Mouse (Mus musculus) stomach, embryonic 14.5 days (tissue): ENCODE data around the gene Npm3. TPM values are rescaled to one million over a fixed set of nuclear protein-coding genes. Genes with fewer than 3 reads are reported as not detected.
A peak's percentile ranks its signal among the peaks of the same experiment; 100 is the strongest.

Experiments used
- ATAC-seq: fragments of 200-750 bp; cut with Nextera tagmentation; 2 replicates; pipeline ENCODE4 v1.8.0; 2017; ENCODE audit warnings: low read depth, moderate TSS enrichment; ENCODE audit not compliant: insufficient number of reproducible peaks, insufficient read depth, low FRiP score
- H3K27ac ChIP-seq: fragments of 300-500 bp; sonication (generic); 2 replicates; pipeline ENCODE4 v1.5.1; 2014; ENCODE audit warnings: mild to moderate bottlenecking, low read length, moderate library complexity, mixed read lengths
- H3K27me3 ChIP-seq: fragments of 300-500 bp; sonication (generic); 2 replicates; pipeline ENCODE4 v1.6.1; 2014; ENCODE audit warnings: low read length, control low read depth, mixed read lengths; ENCODE audit not compliant: control insufficient read depth, insufficient read depth
- H3K36me3 ChIP-seq: fragments of 300-500 bp; sonication (generic); 2 replicates; pipeline ENCODE4 v1.6.1; 2014; ENCODE audit warnings: mild to moderate bottlenecking, control low read depth, low read length, moderate library complexity, mixed read lengths; ENCODE audit not compliant: control insufficient read depth, insufficient read depth
- H3K4me1 ChIP-seq: fragments of 300-500 bp; sonication (generic); 2 replicates; pipeline ENCODE4 v1.6.1; 2014; ENCODE audit warnings: low read length, control low read depth, mixed read lengths; ENCODE audit not compliant: control insufficient read depth, insufficient read depth
- H3K4me2 ChIP-seq: fragments of 300-500 bp; sonication (generic); replicated peaks from 2 replicates; pipeline ENCODE4 v1.6.1; 2014; ENCODE audit warnings: low read depth, low read length, control low read depth
- H3K4me3 ChIP-seq: fragments of 300-500 bp; sonication (generic); 2 replicates; pipeline ENCODE4 v1.5.1; 2014; ENCODE audit warnings: low read depth, low read length, control low read depth
- H3K9ac ChIP-seq: fragments of 300-500 bp; sonication (generic); replicated peaks from 2 replicates; pipeline ENCODE4 v1.6.1; 2014; ENCODE audit warnings: low read depth, mild to moderate bottlenecking, control low read depth, low read length, moderate library complexity, mixed read lengths
- H3K9me3 ChIP-seq: fragments of 300-500 bp; sonication (generic); 2 replicates; pipeline ENCODE4 v1.6.1; 2016; ENCODE audit warnings: low read depth, low read length, control low read depth; ENCODE audit not compliant: control insufficient read depth
- WGBS: fragments of 180-500 bp; shearing (Covaris S2); extraction: QIAGEN DNeasy Blood & Tissue Kit; methylation state at CpG from one replicate; pipeline ENCODE4 v1.1.7; 2014; 5-methylcytosine and 5-hydroxymethylcytosine counted together
- polyA plus RNA-seq: library from polyadenylated mRNA; unstranded; fragments of >200 nt; fragmentation: Nextera tagmentation; extraction: Ambion mirVana; gene quantifications from 2 replicates; pipeline ENCODE4 v1.2.1, GENCODE M21; 2014

Gene Npm3
- polyA plus RNA-seq, 1 experiment from 2014 or later, result 14.8 TPM

GRCm38 (mm10) chr19:45734191-45734590 is 15.2 kb downstream of the Npm3 start:
- no peak overlapping the region for H3K27ac ChIP-seq
- 73% methylated on average over 5 of the region's 5 CpGs for WGBS

DNA sequence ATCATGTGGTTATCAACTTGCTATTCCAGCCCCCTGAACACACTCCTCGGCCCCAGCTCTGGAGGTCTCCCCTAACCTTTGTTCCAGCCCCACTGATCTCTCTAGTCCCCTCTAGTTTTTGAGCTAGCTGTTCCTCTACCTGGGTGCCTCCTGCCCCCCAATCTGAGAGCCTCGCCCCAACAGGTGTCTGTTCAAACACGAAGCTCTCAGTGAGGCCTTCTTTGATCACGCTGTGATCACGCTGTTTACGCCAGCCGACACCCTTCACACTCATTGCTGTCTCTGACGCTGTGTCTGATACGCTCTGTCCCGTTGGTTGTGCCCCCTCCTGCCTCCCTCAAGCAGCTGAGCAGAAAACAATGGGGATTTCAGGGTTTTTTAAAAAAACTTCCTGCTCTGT is 15.8 kb downstream of the Npm3 start:
- no peak overlapping the region for H3K4me3 ChIP-seq
- WGBS, result 16% methylated on average over 10 of the region's 10 CpGs
- H3K36me3 ChIP-seq, result no peaks in the 10 kb centered on the region
- H3K27me3 ChIP-seq, result peaks cover 30% of the 10 kb centered on the region
- no peaks in the 10 kb centered on the region for H3K9me3 ChIP-seq
- H3K9ac ChIP-seq, result no peak overlapping the region
- no peak overlapping the region for H3K27ac ChIP-seq
- no peak for ATAC-seq
- H3K4me1 ChIP-seq, result peaks cover 9% of the 10 kb centered on the region; the same call in 1 of the 2 replicates
- no peak overlapping the region for H3K4me2 ChIP-seq

More at GRCm38 (mm10) chr19:45734191-45734590, 15.2 kb downstream of the Npm3 start:
- H3K9ac ChIP-seq, result no peak overlapping the region
- peaks cover 37% of the 10 kb centered on the region for H3K27me3 ChIP-seq
- no peak overlapping the region for H3K4me2 ChIP-seq
- no peaks in the 10 kb centered on the region for H3K9me3 ChIP-seq
- H3K36me3 ChIP-seq, result no peaks in the 10 kb centered on the region
- H3K4me3 ChIP-seq, result no peak overlapping the region
- peaks cover 9% of the 10 kb centered on the region; the same call in 1 of the 2 replicates for H3K4me1 ChIP-seq
- ATAC-seq, result no peak

- H3K4me1 ChIP-seq, result no peaks in the 10 kb centered on the region
- H3K9me3 ChIP-seq, result no peaks in the 10 kb centered on the region
- 79% methylated on average over 7 of the region's 7 CpGs for WGBS
- no peak overlapping the region for H3K27ac ChIP-seq
- ATAC-seq, result no peak
- H3K4me3 ChIP-seq, result no peak overlapping the region
- H3K9ac ChIP-seq, result no peak overlapping the region
- H3K27me3 ChIP-seq, result peaks cover 14% of the 10 kb centered on the region
- H3K4me2 ChIP-seq, result no peak overlapping the region
- H3K36me3 ChIP-seq, result no peaks in the 10 kb centered on the region
These were observed 17.7 kb downstream of the Npm3 start for GRCm38 (mm10) chr19:45731658-45732057.

DNA sequence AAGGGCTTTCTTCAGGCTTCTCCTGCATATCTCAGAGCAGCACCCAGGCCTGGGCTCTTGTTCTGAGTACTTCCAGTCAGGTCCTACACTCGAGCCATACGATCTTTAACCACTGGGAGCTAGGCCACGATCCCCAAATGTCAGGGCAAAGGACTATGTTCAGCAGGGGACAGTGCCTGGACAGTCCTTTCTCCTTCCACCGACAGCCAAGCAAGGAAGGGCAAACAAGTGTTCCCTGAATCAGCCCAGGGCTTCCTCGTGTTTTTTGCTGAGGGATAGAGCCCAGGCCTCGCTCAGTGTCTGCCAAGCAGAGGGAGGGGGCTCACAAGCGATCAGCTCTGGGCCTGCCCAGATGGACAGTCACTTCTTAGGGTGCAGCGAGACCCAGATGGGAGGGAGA is 19.3 kb downstream of the Npm3 start:
- H3K4me2 ChIP-seq, result no peak overlapping the region
- no peaks in the 10 kb centered on the region for H3K36me3 ChIP-seq
- no peak for ATAC-seq
- whole genome bisulfite sequencing, result 80% methylated on average over 8 of the region's 8 CpGs
- H3K9me3 ChIP-seq, result no peaks in the 10 kb centered on the region
- no peak overlapping the region for H3K27ac ChIP-seq
- no peak overlapping the region for H3K9ac ChIP-seq
- peaks cover 10% of the 10 kb centered on the region; the same call in 1 of the 2 replicates for H3K27me3 ChIP-seq
- H3K4me3 ChIP-seq, result no peak overlapping the region
- H3K4me1 ChIP-seq, result peaks cover 6% of the 10 kb centered on the region

- Histone ChIP-seq H3K9ac (no peak overlapping the region), H3K27me3 (no peaks in the 10 kb centered on the region), H3K9me3 (no peaks in the 10 kb centered on the region), H3K4me2 (no peak overlapping the region), H3K4me3 (no peak overlapping the region), H3K4me1 (peaks cover 6% of the 10 kb centered on the region), H3K36me3 (no peaks in the 10 kb centered on the region), H3K27ac (no peak overlapping the region)
- WGBS, result 73% methylated on average over 10 of the region's 10 CpGs
- ATAC-seq, result no peak
These were observed 22.2 kb downstream of the Npm3 start for GRCm38 (mm10) chr19:45727231-45727630.

DNA sequence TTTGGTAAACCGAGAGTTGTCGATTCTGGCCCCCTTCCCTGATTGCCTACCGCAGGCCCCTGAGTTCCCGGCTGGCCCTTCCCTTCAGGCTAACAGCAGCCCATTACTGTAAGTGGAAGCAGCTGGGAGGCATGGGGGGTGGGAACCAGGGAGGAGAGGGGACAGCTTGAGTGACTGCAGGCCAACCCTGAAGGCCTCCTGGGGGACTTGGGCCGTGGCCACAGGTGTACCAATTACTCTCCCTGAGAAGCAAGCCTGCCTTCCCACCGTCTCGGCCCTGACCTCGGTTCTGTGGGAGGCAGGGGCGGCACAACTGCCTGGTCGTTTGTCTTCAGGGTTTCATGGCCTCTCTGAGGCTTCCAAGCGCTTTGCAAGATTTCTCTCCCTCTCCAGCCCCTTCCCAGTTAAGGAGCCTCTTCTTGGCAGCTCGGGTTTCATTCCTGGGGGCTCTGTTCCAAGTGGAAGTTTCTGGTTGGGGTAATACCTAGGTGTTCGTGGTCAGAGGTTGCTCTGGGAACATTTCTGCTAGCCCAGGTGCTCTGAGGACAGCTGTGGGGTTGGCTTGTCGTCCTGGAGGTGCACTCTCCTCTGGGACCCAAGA is 23.6 kb downstream of the Npm3 start:
- Histone ChIP-seq H3K4me3 (no peak overlapping the region), H3K9me3 (no peaks in the 10 kb centered on the region), H3K4me1 (peaks cover 6% of the 10 kb centered on the region), H3K27ac (no peak overlapping the region), H3K36me3 (no peaks in the 10 kb centered on the region), H3K4me2 (no peak overlapping the region), H3K27me3 (no peaks in the 10 kb centered on the region), H3K9ac (no peak overlapping the region)
- ATAC-seq, result 0 out of 2 replicates have a peak, but pooled peaks have one; percentile 23
- WGBS, result 25% methylated on average over 14 of the region's 14 CpGs

DNA sequence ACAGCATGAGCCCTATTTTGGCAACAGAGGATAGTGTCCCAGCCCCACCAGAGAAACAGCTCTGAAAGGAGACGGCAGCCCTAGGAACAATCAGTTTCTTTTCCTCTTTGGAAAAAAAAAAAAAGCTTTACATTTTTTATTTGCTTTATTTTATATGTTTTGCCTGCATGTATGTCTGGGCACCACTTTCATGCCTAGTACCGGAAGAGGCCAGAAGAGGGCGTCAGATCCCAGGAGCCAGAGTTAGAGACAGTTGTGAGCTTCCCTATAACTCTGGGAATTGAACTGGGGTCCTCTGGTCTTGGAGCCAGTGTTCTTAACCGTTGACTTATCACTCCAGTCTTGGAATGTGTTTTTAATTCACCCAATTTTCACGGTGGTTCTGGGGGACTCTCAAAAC is 27.2 kb downstream of the Npm3 start:
- Histone ChIP-seq H3K4me2 (no peak overlapping the region), H3K27ac (no peak overlapping the region), H3K4me3 (no peak overlapping the region), H3K9me3 (no peaks in the 10 kb centered on the region), H3K36me3 (no peaks in the 10 kb centered on the region), H3K4me1 (peaks cover 14% of the 10 kb centered on the region), H3K9ac (no peak overlapping the region), H3K27me3 (no peaks in the 10 kb centered on the region)
- ATAC-seq, result no peak
- 72% methylated on average over 5 of the region's 5 CpGs for WGBS

DNA sequence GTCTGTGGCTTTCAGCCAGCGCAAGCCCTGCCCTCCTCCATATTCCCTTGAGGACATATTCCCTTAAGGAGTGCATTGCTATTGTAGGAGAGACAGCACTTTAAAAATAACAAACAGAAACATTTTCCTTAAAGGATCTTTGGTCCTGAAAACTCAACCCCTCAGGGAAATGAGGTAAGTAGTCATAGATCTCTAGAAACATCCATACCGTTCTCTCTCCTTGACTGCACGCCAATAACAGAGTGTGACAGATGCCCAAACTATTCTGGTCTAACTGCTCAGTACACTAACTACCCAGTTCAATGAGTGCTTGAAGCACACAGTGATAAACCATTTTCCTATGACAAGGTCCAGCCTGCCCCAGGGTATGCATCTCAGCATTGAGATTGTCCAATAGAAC is 31.1 kb downstream of the Npm3 start:
- Histone ChIP-seq H3K9me3 (no peaks in the 10 kb centered on the region), H3K36me3 (no peaks in the 10 kb centered on the region), H3K27ac (no peak overlapping the region), H3K4me1 (peaks cover 9% of the 10 kb centered on the region), H3K4me2 (peak overlapping the region; percentile 31; the same call in 1 of the 2 replicates), H3K4me3 (no peak overlapping the region), H3K27me3 (no peaks in the 10 kb centered on the region), H3K9ac (no peak overlapping the region)
- 65% methylated on average over 3 of the region's 3 CpGs for WGBS
- no peak for ATAC-seq
